Mouse (Mus musculus): Measurements from ENCODE around the gene Serpinf1. TPM values are rescaled to one million over a fixed set of nuclear protein-coding genes. Genes with fewer than 3 reads are reported as not detected.
"Not testable (repeated sequence)": the region's sequence is repeated elsewhere in the genome, so short reads cannot be mapped to it uniquely, and the experiment has no call there.

Gene Serpinf1
- total RNA-seq, 2 experiments from 2014 or later = 20.3 to 36.0 TPM

- DNase-seq (ENCODE audit: low spot score in 2 of 2) = no peak
Measured at GRCm38 (mm10) chr11:75456440-75456871, 34.0 kb upstream of the Serpinf1 start.

- DNase-seq (ENCODE audit: low spot score in 2 of 2) = not testable (repeated sequence)
Measured at GRCm38 (mm10) chr11:75455971-75456370, 33.5 kb upstream of the Serpinf1 start.

GRCm38 (mm10) chr11:75455041-75455736 lies 32.7 kb upstream of the Serpinf1 start:
- DNase-seq (ENCODE audit: low spot score in 2 of 2) = peak in 1 of 2 experiments; percentile 49

- peak; percentile 82 to 85 for DNase-seq (ENCODE audit: low spot score in 2 of 2)
Measured at GRCm38 (mm10) chr11:75453991-75454930, 31.8 kb upstream of the Serpinf1 start, which contains the start of gene Wdr81. Wdr81 (minus strand) TSS chr11:75454717.

- no peak for DNase-seq (ENCODE audit: low spot score in 2 of 2)
Measured at GRCm38 (mm10) chr11:75452812-75453557, 30.5 kb upstream of the Serpinf1 start.

GRCm38 (mm10) chr11:75452081-75452480 lies 29.6 kb upstream of the Serpinf1 start:
- no peak for DNase-seq (ENCODE audit: low spot score in 2 of 2)

- DNase-seq (ENCODE audit: low spot score in 2 of 2) = no peak
Measured at GRCm38 (mm10) chr11:75450936-75451335, 28.4 kb upstream of the Serpinf1 start.

GRCm38 (mm10) chr11:75450304-75450908 lies 27.9 kb upstream of the Serpinf1 start:
- DNase-seq (ENCODE audit: low spot score in 2 of 2) = no peak

GRCm38 (mm10) chr11:75449695-75450094 lies 27.2 kb upstream of the Serpinf1 start:
- no peak for DNase-seq (ENCODE audit: low spot score in 2 of 2)

GRCm38 (mm10) chr11:75448575-75448974 lies 26.1 kb upstream of the Serpinf1 start:
- DNase-seq (ENCODE audit: low spot score in 2 of 2) = no peak

- no peak for DNase-seq (ENCODE audit: low spot score in 2 of 2)
Measured at GRCm38 (mm10) chr11:75443711-75444110, 21.2 kb upstream of the Serpinf1 start.

- DNase-seq (ENCODE audit: low spot score in 2 of 2) = no peak
Measured at GRCm38 (mm10) chr11:75441601-75442000, 19.1 kb upstream of the Serpinf1 start.

- DNase-seq (ENCODE audit: low spot score in 2 of 2) = no peak
Measured at GRCm38 (mm10) chr11:75441034-75441433, 18.5 kb upstream of the Serpinf1 start.

GRCm38 (mm10) chr11:75439951-75440350 lies 17.4 kb upstream of the Serpinf1 start:
- DNase-seq (ENCODE audit: low spot score in 2 of 2) = no peak

- no peak for DNase-seq (ENCODE audit: low spot score in 2 of 2)
Measured at GRCm38 (mm10) chr11:75439363-75439762, 16.9 kb upstream of the Serpinf1 start, which contains the start of gene Serpinf2. Serpinf2 (minus strand) TSS chr11:75439591.

- no peak for DNase-seq (ENCODE audit: low spot score in 2 of 2)
Measured at GRCm38 (mm10) chr11:75438804-75439203, 16.3 kb upstream of the Serpinf1 start.

GRCm38 (mm10) chr11:75438194-75438593 lies 15.7 kb upstream of the Serpinf1 start:
- DNase-seq (ENCODE audit: low spot score in 2 of 2) = no peak

GRCm38 (mm10) chr11:75434138-75434537 lies 11.6 kb upstream of the Serpinf1 start:
- DNase-seq (ENCODE audit: low spot score in 2 of 2) = no peak

- DNase-seq (ENCODE audit: low spot score in 2 of 2) = peak; percentile 81 to 95
Measured at GRCm38 (mm10) chr11:75431307-75431706, 8.8 kb upstream of the Serpinf1 start.

GRCm38 (mm10) chr11:75429019-75429705 lies 6.7 kb upstream of the Serpinf1 start:
- no peak for DNase-seq (ENCODE audit: low spot score in 2 of 2)
